Mouse (Mus musculus) lung, adult 2 months (tissue): ENCODE data around the gene Fam219a.

Experiments
- CTCF ChIP-seq: fragments of 200-500 bp; IDR thresholded peaks from 2 replicates; pipeline ENCODE4 v1.5.1; 2011; ENCODE audit warnings: mild to moderate bottlenecking, low read length, control low read depth; ENCODE audit not compliant: insufficient read depth
- POLR2A ChIP-seq: fragments of 200-500 bp; IDR thresholded peaks from 2 replicates; pipeline ENCODE4 v1.6.1; 2011; ENCODE audit warnings: low read depth, mild to moderate bottlenecking, control low read depth, low read length, borderline replicate concordance; ENCODE audit errors: extremely low read depth

DNA sequence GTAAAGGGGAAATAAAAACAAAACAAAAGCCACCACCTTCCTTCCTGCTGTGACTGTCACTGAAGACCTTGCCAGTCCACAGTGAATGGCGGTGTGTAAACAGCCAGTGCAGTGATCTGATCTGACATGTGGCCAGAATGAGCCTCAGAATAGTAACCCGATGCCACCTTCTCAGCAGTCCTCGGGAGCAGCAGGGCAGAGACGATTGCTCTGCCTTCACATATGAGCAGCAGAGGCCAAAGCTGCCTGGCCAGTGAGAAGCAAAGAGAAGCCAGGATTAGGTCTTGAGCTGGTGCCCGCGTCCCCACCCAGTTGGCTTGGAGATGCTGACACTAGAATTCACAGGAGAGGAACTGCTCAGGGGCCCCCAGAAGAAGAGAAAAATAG is 41.2 kb upstream of the Fam219a start:
- TF ChIP-seq CTCF (no peak), POLR2A (no peak)
